Mouse (Mus musculus) cerebellum, adult 2 months (tissue): ENCODE measurements around the gene Lrrk1.

Source experiments
- CTCF ChIP-seq: fragments of 200-500 bp; IDR thresholded peaks from 2 replicates; pipeline ENCODE4 v1.5.1; 2011; ENCODE audit warnings: low read depth, mild to moderate bottlenecking, control low read depth, low read length, moderate library complexity, borderline replicate concordance; ENCODE audit not compliant: insufficient read depth
- POLR2A ChIP-seq: fragments of 200-500 bp; IDR thresholded peaks from 2 replicates; pipeline ENCODE4 v1.6.1; 2011; ENCODE audit warnings: low read length, control low read depth, borderline replicate concordance; ENCODE audit not compliant: insufficient read depth

GRCm38 (mm10) chr7:66404802-66405201 lies 16.7 kb upstream of the Lrrk1 start:
- no peak for TF ChIP-seq CTCF
- no peak for TF ChIP-seq POLR2A
